Mouse (Mus musculus) forebrain, postnatal 0 days (tissue): ENCODE data around the gene Ntn5. TPM values are rescaled to one million over a fixed set of nuclear protein-coding genes. Genes with fewer than 3 reads are reported as not detected.

Source experiments
- ATAC-seq: fragments of 200-750 bp; cut with Nextera tagmentation; 2 replicates; pipeline ENCODE4 v1.8.0; 2017; ENCODE audit warnings: mild to moderate bottlenecking, moderate library complexity
- DNase-seq: peaks from one replicate; pipeline ENCODE4 v3.0.0-alpha.2; 2015
- H3K27ac ChIP-seq: fragments of 300-500 bp; sonication (generic); 2 replicates; pipeline ENCODE4 v1.5.1; 2014; ENCODE audit warnings: low read depth, mild to moderate bottlenecking, antibody characterized with exemption, low read length, moderate library complexity, mixed read lengths
- H3K27me3 ChIP-seq: fragments of 300-500 bp; sonication (generic); 2 replicates; pipeline ENCODE4 v1.6.1; 2014; ENCODE audit warnings: mild to moderate bottlenecking, low read length, mixed read lengths; ENCODE audit not compliant: insufficient read depth
- H3K36me3 ChIP-seq: fragments of 300-500 bp; sonication (generic); 2 replicates; pipeline ENCODE4 v1.6.1; 2014; ENCODE audit warnings: mild to moderate bottlenecking, moderate library complexity; ENCODE audit not compliant: insufficient read depth
- H3K4me1 ChIP-seq: fragments of 300-500 bp; sonication (generic); 2 replicates; pipeline ENCODE4 v1.6.1; 2014; ENCODE audit warnings: antibody characterized with exemption; ENCODE audit not compliant: insufficient read depth
- H3K4me2 ChIP-seq: fragments of 300-500 bp; sonication (generic); 2 replicates; pipeline ENCODE4 v1.6.1; 2014; ENCODE audit warnings: low read depth, mild to moderate bottlenecking, moderate library complexity
- H3K4me3 ChIP-seq: fragments of 300-500 bp; sonication (generic); 2 replicates; pipeline ENCODE4 v1.5.1; 2014; ENCODE audit warnings: low read depth, low read length, mixed read lengths
- H3K9ac ChIP-seq: fragments of 300-500 bp; sonication (generic); 2 replicates; pipeline ENCODE4 v1.6.1; 2014; ENCODE audit warnings: mild to moderate bottlenecking
- H3K9me3 ChIP-seq: fragments of 300-500 bp; sonication (generic); 2 replicates; pipeline ENCODE4 v1.6.1; 2016; ENCODE audit warnings: low read length
- CTCF ChIP-seq: sonication (generic); IDR thresholded peaks from 2 replicates; pipeline ENCODE4 v1.5.1; 2016; ENCODE audit warnings: antibody characterized with exemption, control low read depth, low read depth
- WGBS: fragments of 180-500 bp; shearing (Covaris S2); extraction: QIAGEN DNeasy Blood & Tissue Kit; methylation state at CpG from one replicate; pipeline ENCODE4 v1.1.7; 2014; 5-methylcytosine and 5-hydroxymethylcytosine counted together
- polyA plus RNA-seq: library from polyadenylated mRNA; unstranded; fragments of >200 nt; fragmentation: Nextera tagmentation; extraction: Ambion mirVana; gene quantifications from 2 replicates; pipeline ENCODE4 v1.2.1, GENCODE M21; 2015
- total RNA-seq: library from RNA; depleted of rRNA; stranded (reverse); fragments of >200 nt; gene quantifications from 2 replicates; pipeline ENCODE4 v1.2.3, GENCODE M21; 2014

Gene Ntn5
- total and polyA plus RNA-seq, 2 experiments from 2014 or later = 0.33 to 0.47 TPM

DNA sequence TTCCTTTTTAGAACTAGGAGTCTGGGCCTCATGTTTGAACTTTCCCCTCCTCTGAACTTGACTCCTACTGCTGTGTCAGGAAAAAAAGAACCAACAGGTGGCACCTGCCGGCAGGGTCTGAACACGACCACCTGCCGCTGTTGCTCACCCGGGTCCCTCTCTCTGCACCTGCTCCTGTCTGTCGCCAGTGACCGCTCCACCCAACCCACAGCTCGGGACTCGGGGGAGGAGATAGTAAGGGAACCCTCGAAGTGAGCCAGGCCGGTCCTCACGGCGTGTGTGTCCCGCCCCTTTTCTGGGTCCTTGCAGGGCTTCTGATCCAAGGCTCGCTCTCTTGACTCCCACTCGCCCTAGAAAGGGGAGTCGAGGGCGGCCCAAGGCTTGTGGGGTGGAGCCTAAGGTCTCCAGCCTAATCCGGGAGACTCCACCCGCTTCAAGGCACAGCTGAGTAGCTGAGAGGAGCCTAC lies 44.2 kb upstream of the Ntn5 start, which contains the start of gene Mamstr:
Mamstr (plus strand) TSS at position 417 of the 467 bp plus-strand sequence.
- no peak within 1 kb of the TSS for H3K9ac ChIP-seq
- H3K4me3 ChIP-seq = no peak within 1 kb of the TSS
- H3K27ac ChIP-seq = no peak within 1 kb of the TSS; the same call in 1 of the 2 replicates

DNA sequence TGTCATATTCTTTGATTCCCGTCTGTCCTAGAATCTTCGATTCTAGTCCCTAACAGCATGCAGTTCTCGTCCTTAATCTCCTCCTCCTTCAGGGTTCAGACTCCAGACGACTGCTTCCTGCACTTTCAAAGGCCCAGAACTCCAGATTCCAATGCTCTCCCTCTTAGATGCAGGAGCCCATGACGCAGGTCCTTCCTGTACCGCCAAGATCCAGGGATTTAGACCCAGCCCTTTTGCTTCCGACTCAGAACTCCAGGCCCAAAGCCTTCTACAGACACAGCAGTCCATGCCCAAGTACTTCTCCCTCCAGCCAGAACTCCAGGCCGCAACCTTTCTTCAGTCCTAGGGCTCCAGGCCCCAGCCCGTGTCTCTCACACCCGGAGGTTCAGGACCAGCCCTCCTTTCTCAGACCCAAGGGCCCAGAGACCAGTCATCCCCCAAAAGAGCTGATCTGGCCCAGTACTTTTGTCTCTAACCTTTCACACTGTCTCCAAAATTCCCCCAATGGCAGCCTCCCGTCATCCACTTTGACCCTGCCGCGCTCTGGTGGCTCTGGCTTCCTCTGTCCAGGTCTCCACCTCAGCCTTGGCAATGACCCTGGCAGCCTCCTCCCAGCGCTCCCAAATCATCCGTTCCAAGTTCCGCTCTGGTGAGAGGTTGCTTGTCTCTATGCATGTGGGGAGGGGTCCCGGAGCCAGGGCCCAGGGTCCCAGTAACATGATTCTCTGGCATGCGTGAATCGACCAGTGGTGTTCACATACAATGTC lies 43.4 kb upstream of the Ntn5 start:
- no peaks in the 10 kb centered on the region for H3K9me3 ChIP-seq
- no peaks in the 10 kb centered on the region for H3K27me3 ChIP-seq
- TF ChIP-seq CTCF = no peak
- H3K27ac ChIP-seq = no peak overlapping the region
- H3K4me2 ChIP-seq = no peak overlapping the region
- peaks cover 5% of the 10 kb centered on the region; the same call in 1 of the 2 replicates for H3K36me3 ChIP-seq
- DNase-seq (no peak), ATAC-seq (no peak)
- H3K4me3 ChIP-seq = no peak overlapping the region
- 75% methylated on average over 19 of the region's 19 CpGs for WGBS
- peaks cover 15% of the 10 kb centered on the region; the same call in 1 of the 2 replicates for H3K4me1 ChIP-seq
- H3K9ac ChIP-seq = no peak overlapping the region

More for the DNA sequence above, 44.2 kb upstream of the Ntn5 start, which contains the start of gene Mamstr:
- TF ChIP-seq CTCF = no peak
- H3K36me3 ChIP-seq = peaks cover 10% of the 10 kb centered on the region; the same call in 1 of the 2 replicates
- no peak for ATAC-seq
- DNase-seq = no peak
- 29% methylated on average over 19 of the region's 19 CpGs for WGBS
- H3K4me1 ChIP-seq = peaks cover 13% of the 10 kb centered on the region; the same call in 1 of the 2 replicates
- no peaks in the 10 kb centered on the region for H3K27me3 ChIP-seq
- no peaks in the 10 kb centered on the region for H3K9me3 ChIP-seq
- no peak within 1 kb of the TSS for H3K4me2 ChIP-seq

DNA sequence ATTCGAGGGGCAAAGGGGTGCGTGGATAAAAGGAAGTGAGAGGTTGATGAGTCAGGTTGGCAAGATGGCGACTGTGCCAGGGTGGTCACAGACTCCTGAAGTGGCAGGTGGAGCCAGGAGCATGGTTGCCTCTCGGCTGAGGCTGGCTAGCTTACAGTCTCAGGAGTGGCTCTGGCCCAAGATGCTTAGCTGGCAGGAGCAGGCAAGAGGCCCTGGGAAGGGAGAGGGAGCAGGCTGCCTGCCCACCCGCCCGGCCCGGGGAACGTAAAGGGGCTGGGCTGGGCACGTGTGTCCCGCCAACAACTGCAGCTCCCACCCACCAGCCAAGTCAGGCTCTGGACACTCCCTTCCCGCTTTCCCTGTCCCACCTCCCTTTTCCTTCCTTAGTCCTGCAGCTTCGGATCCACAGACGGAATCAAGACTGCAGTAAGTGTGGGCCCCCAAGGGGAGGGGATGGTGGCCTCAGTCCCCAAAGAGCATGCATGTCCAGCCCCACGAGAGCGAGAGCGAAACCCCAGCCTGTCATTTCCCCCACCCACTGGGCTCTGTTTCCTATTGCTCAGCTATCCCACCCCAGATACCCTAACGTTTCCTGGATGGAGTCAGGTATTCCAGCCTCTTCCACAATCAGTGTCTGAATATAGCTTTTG lies 42.3 kb upstream of the Ntn5 start:
- ATAC-seq (no peak), DNase-seq (no peak)
- Histone ChIP-seq H3K4me1 (peaks cover 15% of the 10 kb centered on the region; the same call in 1 of the 2 replicates), H3K27ac (no peak overlapping the region), H3K36me3 (no peaks in the 10 kb centered on the region; the same call in 1 of the 2 replicates), H3K9ac (no peak overlapping the region), H3K4me3 (no peak overlapping the region), H3K27me3 (no peaks in the 10 kb centered on the region), H3K4me2 (no peak overlapping the region), H3K9me3 (no peaks in the 10 kb centered on the region)
- TF ChIP-seq CTCF = no peak
- WGBS = 53% methylated on average over 17 of the region's 17 CpGs

DNA sequence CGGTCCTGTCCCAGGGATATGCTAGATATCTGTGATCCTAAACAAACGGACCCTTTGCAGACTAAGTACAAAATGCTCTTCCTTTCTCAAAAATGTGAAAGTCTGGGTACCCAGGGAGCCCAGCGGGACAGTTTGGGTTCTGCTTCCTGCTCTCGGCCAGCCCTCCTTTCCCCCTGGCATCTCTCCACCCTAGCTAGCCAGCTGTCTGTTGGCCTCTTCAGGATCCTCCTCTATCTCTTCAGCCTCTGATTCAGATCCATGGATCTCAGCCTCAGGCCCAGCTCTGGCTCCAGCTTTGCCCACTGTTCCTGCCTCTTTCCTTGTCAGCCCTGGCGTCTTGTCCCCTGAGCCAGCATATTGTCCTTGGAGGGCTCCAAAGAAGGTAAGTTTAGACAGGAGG lies 41.7 kb upstream of the Ntn5 start:
- no peak overlapping the region for H3K4me2 ChIP-seq
- H3K27me3 ChIP-seq = no peaks in the 10 kb centered on the region
- H3K36me3 ChIP-seq = no peaks in the 10 kb centered on the region
- peaks cover 15% of the 10 kb centered on the region; the same call in 1 of the 2 replicates for H3K4me1 ChIP-seq
- DNase-seq (no peak), ATAC-seq (no peak)
- H3K4me3 ChIP-seq = no peak overlapping the region
- H3K27ac ChIP-seq = no peak overlapping the region
- no peaks in the 10 kb centered on the region for H3K9me3 ChIP-seq
- 83% methylated on average over 5 of the region's 5 CpGs for WGBS
- no peak for TF ChIP-seq CTCF
- H3K9ac ChIP-seq = no peak overlapping the region

DNA sequence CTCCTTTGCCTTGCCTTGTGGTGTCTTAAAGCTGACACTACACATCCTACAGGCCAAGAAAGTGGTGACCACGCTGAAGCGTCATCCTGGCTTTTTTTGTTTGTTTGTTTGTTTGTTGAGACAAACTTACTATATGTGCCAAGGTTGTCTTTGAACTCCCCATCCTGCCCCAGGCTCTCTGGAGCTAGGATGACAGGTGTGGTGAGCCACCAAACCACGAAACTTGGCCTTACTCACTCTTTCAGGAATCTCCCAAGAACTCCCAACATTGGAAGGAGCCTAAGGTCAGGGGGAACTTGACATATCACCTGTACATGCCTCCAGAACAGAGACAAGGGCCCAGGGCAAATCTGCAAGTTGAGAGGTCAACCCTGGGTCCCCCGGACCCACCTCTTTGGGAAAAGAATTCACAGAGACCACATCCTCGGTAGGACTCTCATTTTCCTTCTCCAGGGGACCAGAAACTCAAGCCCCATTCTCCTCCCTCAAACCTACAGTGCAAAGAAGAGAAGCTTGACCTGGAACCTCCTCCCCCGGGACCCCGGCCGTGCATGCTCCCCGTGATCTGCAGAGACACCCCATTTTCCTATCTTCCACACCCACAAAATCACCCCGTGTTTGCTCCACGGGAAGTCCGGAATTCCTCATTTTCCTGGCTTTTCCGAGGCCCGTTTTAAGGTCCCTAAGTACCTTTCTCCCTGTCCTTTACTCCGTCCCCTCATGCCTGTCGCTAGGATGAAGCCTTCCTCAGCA lies 41.1 kb upstream of the Ntn5 start:
- H3K4me3 ChIP-seq = peak overlapping the region; percentile 44
- DNase-seq (no peak), ATAC-seq (no peak)
- no peaks in the 10 kb centered on the region for H3K9me3 ChIP-seq
- TF ChIP-seq CTCF = no peak
- WGBS = 31% methylated on average over 16 of the region's 16 CpGs
- H3K27ac ChIP-seq = peak overlapping the region; percentile 87
- H3K36me3 ChIP-seq = no peaks in the 10 kb centered on the region
- H3K4me2 ChIP-seq = peak overlapping the region; percentile 72
- H3K4me1 ChIP-seq = peaks cover 15% of the 10 kb centered on the region; the same call in 1 of the 2 replicates
- H3K9ac ChIP-seq = peak overlapping the region; percentile 59
- no peaks in the 10 kb centered on the region for H3K27me3 ChIP-seq

DNA sequence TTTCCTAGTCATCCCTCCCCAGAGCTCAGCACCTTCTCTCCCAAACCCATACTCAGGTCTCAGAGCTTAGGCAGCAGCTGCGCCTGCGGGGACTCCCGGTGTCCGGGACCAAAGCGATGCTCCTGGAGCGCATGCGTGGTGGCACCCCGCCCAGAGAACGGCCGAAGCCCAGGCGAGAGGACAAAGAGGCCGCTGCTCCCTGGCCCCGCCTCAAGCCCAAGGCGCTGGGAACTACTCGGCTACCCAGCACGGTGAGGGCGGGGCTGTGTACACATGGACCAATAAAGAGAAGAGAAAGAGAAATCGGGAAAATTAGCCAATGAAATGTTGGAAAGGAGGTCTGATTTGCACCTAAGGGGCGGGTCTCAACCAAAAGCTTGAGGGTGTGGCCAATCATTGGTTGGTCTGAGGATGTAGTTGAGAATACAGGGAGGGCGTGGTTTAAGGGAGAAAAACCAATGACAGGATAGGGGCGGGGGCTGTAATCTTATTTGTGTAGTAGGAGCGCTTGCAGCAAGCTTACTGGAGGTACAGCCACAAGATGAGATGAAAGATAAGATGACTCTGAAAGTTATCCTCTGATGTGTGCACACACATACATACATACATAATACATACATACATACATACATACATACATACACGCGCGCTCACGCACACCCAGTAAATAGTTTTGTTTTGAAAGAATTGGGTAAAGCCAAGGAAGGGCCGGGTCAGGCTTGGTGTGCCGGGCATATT lies 40.2 kb upstream of the Ntn5 start:
- TF ChIP-seq CTCF = no peak
- H3K27me3 ChIP-seq = no peaks in the 10 kb centered on the region
- peak overlapping the region; percentile 87 for H3K27ac ChIP-seq
- 1% methylated on average over 28 of the region's 28 CpGs for WGBS
- H3K4me2 ChIP-seq = peak overlapping the region; percentile 72
- DNase-seq (peak; percentile 96), ATAC-seq (peak; percentile 95)
- peak overlapping the region; percentile 59 for H3K9ac ChIP-seq
- no peaks in the 10 kb centered on the region for H3K36me3 ChIP-seq
- no peaks in the 10 kb centered on the region for H3K9me3 ChIP-seq
- H3K4me3 ChIP-seq = peak overlapping the region; percentile 44
- H3K4me1 ChIP-seq = peaks cover 15% of the 10 kb centered on the region; the same call in 1 of the 2 replicates
